Mouse (Mus musculus) brain, embryonic 14.5 days (tissue): ENCODE data around the gene Tmem245.

ENCODE experiments used
- CTCF ChIP-seq: fragments of 200-500 bp; IDR thresholded peaks from 2 replicates; pipeline ENCODE4 v1.5.1; 2012; ENCODE audit warnings: inconsistent platforms, mild to moderate bottlenecking, moderate library complexity, borderline replicate concordance; ENCODE audit not compliant: insufficient read depth, insufficient read length; ENCODE audit errors: extremely low read depth
- POLR2A ChIP-seq: fragments of 200-500 bp; IDR thresholded peaks from 2 replicates; pipeline ENCODE4 v1.6.1; 2012; ENCODE audit warnings: mild to moderate bottlenecking, inconsistent platforms, borderline replicate concordance; ENCODE audit not compliant: poor library complexity, insufficient read depth, insufficient read length, severe bottlenecking; ENCODE audit errors: extremely low read depth

DNA sequence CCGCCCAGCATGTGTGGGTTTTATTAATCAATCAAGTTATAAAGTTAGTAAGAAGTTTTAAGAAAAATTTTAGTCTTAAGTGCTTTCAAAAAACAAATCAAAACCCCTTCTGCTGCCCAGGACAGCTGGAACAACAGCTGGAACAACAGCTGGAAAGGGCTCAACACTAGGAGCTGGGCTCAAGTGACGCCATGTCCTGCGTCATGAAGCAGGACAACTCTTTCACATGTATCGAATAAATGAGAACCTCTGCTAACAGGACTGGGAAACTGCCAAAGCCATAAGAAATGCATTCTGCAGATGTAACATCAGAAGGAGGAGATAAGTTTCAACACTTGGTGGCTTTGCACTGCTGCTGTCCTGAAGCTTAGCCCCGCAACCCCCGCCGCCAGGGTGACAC is 68.3 kb downstream of the Tmem245 start:
- TF ChIP-seq POLR2A (no peak), CTCF (no peak)
